Mouse (Mus musculus): ENCODE measurements at regions not wholly inside any gene's neighbourhood (a gene's known extent, or its start where the extent isn't known, plus 50 kb on each side); places are given as distances from the start of the nearest gene placed in this dataset.

GRCm38 (mm10) chr4:53386309-53386708, 53.9 kb upstream of the Slc44a1 start:
- no peak for DNase-seq (ENCODE audit: inconsistent ontology term)

GRCm38 (mm10) chr4:53384761-53385160, 55.5 kb upstream of the Slc44a1 start:
- peak; percentile 88 for DNase-seq (ENCODE audit: inconsistent ontology term)

GRCm38 (mm10) chr4:53384104-53384503, 56.1 kb upstream of the Slc44a1 start:
- DNase-seq (ENCODE audit: inconsistent ontology term): no peak

- no peak for DNase-seq (ENCODE audit: inconsistent ontology term)
Observed at GRCm38 (mm10) chr4:53382012-53382411, 58.2 kb upstream of the Slc44a1 start.

- no peak for DNase-seq (ENCODE audit: inconsistent ontology term)
Observed at GRCm38 (mm10) chr4:53379855-53380254, 60.4 kb upstream of the Slc44a1 start.

GRCm38 (mm10) chr4:53376995-53377394, 63.2 kb upstream of the Slc44a1 start:
- no peak for DNase-seq (ENCODE audit: inconsistent ontology term)

- DNase-seq (ENCODE audit: inconsistent ontology term): no peak
Observed at GRCm38 (mm10) chr4:53356374-53356773, 83.8 kb upstream of the Slc44a1 start.

GRCm38 (mm10) chr4:53354961-53355360, 85.3 kb upstream of the Slc44a1 start:
- no peak for DNase-seq (ENCODE audit: inconsistent ontology term)

GRCm38 (mm10) chr4:53353399-53354090, 86.7 kb upstream of the Slc44a1 start:
- DNase-seq (ENCODE audit: inconsistent ontology term): no peak

GRCm38 (mm10) chr4:53351104-53351607, 89.1 kb upstream of the Slc44a1 start:
- DNase-seq (ENCODE audit: inconsistent ontology term): no peak

GRCm38 (mm10) chr4:53345346-53345745, 94.9 kb upstream of the Slc44a1 start:
- DNase-seq (ENCODE audit: inconsistent ontology term): no peak

GRCm38 (mm10) chr4:53344546-53344945, 95.7 kb upstream of the Slc44a1 start:
- DNase-seq (ENCODE audit: inconsistent ontology term): no peak

- no peak for DNase-seq (ENCODE audit: inconsistent ontology term)
Observed at GRCm38 (mm10) chr4:53341181-53341580, 99.0 kb upstream of the Slc44a1 start.

GRCm38 (mm10) chr4:53340021-53340667, 100.1 kb upstream of the Slc44a1 start:
- no peak for DNase-seq (ENCODE audit: inconsistent ontology term)

- DNase-seq (ENCODE audit: inconsistent ontology term): no peak
Observed at GRCm38 (mm10) chr4:53339125-53340020, 100.8 kb upstream of the Slc44a1 start.

- no peak for DNase-seq (ENCODE audit: inconsistent ontology term)
Observed at GRCm38 (mm10) chr4:53338479-53338878, 101.7 kb upstream of the Slc44a1 start.

- no peak for DNase-seq (ENCODE audit: inconsistent ontology term)
Observed at GRCm38 (mm10) chr4:53337784-53338183, 102.4 kb upstream of the Slc44a1 start.

- peak; percentile 71 for DNase-seq (ENCODE audit: inconsistent ontology term)
Observed at GRCm38 (mm10) chr4:53327382-53328165, 112.6 kb upstream of the Slc44a1 start.

GRCm38 (mm10) chr4:53323838-53324237, 116.4 kb upstream of the Slc44a1 start:
- DNase-seq (ENCODE audit: inconsistent ontology term): no peak

- no peak for DNase-seq (ENCODE audit: inconsistent ontology term)
Observed at GRCm38 (mm10) chr4:53323195-53323594, 117.0 kb upstream of the Slc44a1 start.

GRCm38 (mm10) chr4:53322484-53322883, 117.7 kb upstream of the Slc44a1 start:
- no peak for DNase-seq (ENCODE audit: inconsistent ontology term)

Measured in Muller cell, postnatal 12 days (primary cell).